Mouse (Mus musculus) liver, postnatal 0 days (tissue): ENCODE results near the gene Srarp. TPM values are rescaled to one million over a fixed set of nuclear protein-coding genes. Genes with fewer than 3 reads are reported as not detected.

Experiments
- ATAC-seq: fragments of 200-750 bp; cut with Nextera tagmentation; 2 replicates; pipeline ENCODE4 v1.8.0; 2017; ENCODE audit warnings: mild to moderate bottlenecking, moderate library complexity
- DNase-seq: peaks from one replicate; pipeline ENCODE4 v3.0.0-alpha.2; 2016
- H3K27ac ChIP-seq: fragments of 300-500 bp; sonication (generic); 2 replicates; pipeline ENCODE4 v1.5.1; 2014; ENCODE audit warnings: antibody characterized with exemption, moderate library complexity, mild to moderate bottlenecking, low read depth
- H3K27me3 ChIP-seq: fragments of 300-500 bp; sonication (generic); 2 replicates; pipeline ENCODE4 v1.6.1; 2014; ENCODE audit warnings: low read length, control low read depth, mixed read lengths; ENCODE audit not compliant: insufficient read depth
- H3K36me3 ChIP-seq: fragments of 300-500 bp; sonication (generic); replicated peaks from 2 replicates; pipeline ENCODE4 v1.6.1; 2014; ENCODE audit warnings: mild to moderate bottlenecking, control low read depth, low read length, moderate library complexity, mixed read lengths; ENCODE audit not compliant: insufficient read depth
- H3K4me1 ChIP-seq: fragments of 300-500 bp; sonication (generic); 2 replicates; pipeline ENCODE4 v1.6.1; 2014; ENCODE audit warnings: antibody characterized with exemption, mild to moderate bottlenecking, control low read depth; ENCODE audit not compliant: insufficient read depth
- H3K4me2 ChIP-seq: fragments of 300-500 bp; sonication (generic); 2 replicates; pipeline ENCODE4 v1.6.1; 2014; ENCODE audit warnings: low read depth, mild to moderate bottlenecking, low read length, moderate library complexity, mixed read lengths
- H3K4me3 ChIP-seq: fragments of 300-500 bp; sonication (generic); 2 replicates; pipeline ENCODE4 v1.5.1; 2014; ENCODE audit warnings: low read depth, low read length
- H3K9ac ChIP-seq: fragments of 300-500 bp; sonication (generic); replicated peaks from 2 replicates; pipeline ENCODE4 v1.6.1; 2014; ENCODE audit warnings: mild to moderate bottlenecking, moderate library complexity
- H3K9me3 ChIP-seq: fragments of 300-500 bp; sonication (generic); 2 replicates; pipeline ENCODE4 v1.6.1; 2016; ENCODE audit warnings: mild to moderate bottlenecking, control low read depth, low read length, mixed read lengths
- CTCF ChIP-seq: sonication (generic); IDR thresholded peaks from 2 replicates; pipeline ENCODE4 v1.5.1; 2016; ENCODE audit warnings: antibody characterized with exemption, low read depth
- EP300 ChIP-seq: IDR thresholded peaks from 2 replicates; pipeline ENCODE4 v1.6.1; 2016; ENCODE audit warnings: antibody characterized with exemption, low read depth, mild to moderate bottlenecking
- WGBS: fragments of 180-500 bp; shearing (Covaris S2); extraction: QIAGEN DNeasy Blood & Tissue Kit; methylation state at CpG from one replicate; pipeline ENCODE4 v1.1.7; 2014; ENCODE audit not compliant: insufficient replicate concordance; 5-methylcytosine and 5-hydroxymethylcytosine counted together
- polyA plus RNA-seq: library from polyadenylated mRNA; unstranded; fragments of >200 nt; fragmentation: Nextera tagmentation; extraction: Ambion mirVana; gene quantifications from 2 replicates; pipeline ENCODE4 v1.2.1, GENCODE M21; 2015

Srarp gene
- polyA plus RNA-seq, 1 experiment from 2014 or later: not detected

DNA sequence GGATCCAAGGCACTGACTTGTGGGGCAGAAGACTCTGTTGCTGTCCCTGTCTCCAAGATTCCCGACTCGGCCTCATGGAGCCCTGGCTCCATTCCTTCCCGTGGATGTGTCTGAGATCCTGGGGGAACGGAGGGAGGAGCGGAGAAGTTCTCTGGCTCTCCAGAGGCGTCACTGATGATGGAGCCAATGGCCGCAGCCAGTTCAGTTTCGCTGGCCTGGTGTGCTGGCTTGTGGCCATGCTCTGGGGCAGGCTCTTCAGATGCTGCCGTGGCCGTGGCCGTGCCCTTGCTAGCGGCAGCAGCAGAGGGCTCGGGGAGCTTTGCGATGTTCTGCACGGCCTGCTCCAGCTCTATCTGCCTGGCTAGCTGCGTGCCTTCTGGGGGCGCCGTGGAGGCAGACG, 38.5 kb upstream of the Srarp start:
- Histone ChIP-seq H3K9me3 (peaks cover 7% of the 10 kb centered on the region; the same call in 1 of the 2 replicates), H3K27me3 (no peaks in the 10 kb centered on the region), H3K9ac (no peak overlapping the region), H3K36me3 (peaks cover 98% of the 10 kb centered on the region), H3K4me2 (no peak overlapping the region), H3K27ac (no peak overlapping the region), H3K4me3 (no peak overlapping the region), H3K4me1 (no peaks in the 10 kb centered on the region; the same call in 1 of the 2 replicates)
- no peak for ATAC-seq
- no peak for DNase-seq
- TF ChIP-seq EP300 (no peak), CTCF (no peak)
- WGBS: 90% methylated on average over 19 of the region's 19 CpGs

DNA sequence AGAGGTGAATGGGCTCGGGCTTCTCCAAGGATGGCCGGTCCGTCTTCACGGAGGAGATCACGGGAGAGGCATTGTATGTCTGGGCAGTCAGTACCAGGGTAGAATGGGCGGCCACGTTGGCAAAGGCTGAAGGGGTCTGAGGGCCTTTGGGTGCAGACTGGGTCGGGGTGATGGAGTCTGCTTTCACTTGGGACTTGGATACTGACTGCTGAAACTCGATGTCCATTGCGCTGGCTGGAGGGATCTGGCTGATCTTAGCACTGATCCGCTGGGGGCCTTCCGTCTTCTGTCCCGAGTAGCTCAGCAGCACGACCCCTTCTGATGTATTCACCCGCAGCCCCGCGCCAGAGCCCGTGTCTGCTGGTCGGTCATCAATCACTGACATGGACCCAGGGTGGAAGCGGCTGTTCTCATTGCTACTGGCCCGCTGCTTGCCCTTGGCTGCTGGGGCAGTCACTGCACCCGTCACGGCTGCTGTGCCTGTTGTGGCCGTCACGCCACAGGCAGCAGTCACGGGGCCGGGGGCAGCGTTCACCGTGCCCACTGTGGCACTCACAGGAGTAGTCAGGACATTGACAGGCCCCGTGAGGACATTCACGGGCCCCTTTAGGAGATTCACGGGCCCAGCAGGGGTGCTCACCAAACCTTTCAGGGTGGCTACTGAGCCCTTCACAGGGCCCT, 36.9 kb upstream of the Srarp start:
- ATAC-seq: no peak

DNA sequence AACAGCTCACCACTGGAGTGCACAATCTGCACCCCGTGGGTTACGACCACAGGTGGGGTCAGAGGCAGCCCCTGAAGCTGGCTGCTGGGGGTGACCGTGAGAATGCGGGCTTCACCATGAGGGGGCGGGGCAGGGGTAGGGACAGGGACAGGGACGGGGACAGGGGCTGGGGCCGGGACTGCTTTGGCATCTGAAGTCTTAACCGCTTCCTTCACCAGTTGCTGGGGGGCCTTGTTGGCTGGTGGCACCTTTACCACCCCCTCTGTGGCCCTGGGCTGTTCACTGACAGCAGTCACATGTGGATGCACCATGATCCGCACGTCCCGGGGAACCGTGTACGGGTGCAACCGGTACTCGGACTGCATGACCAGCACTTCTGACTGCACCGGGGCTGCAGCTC, 35.6 kb upstream of the Srarp start:
- ATAC-seq: no peak
- H3K36me3 ChIP-seq: peaks cover 96% of the 10 kb centered on the region

More for the DNA sequence above, 36.9 kb upstream of the Srarp start:
- no peak overlapping the region for H3K4me3 ChIP-seq
- H3K36me3 ChIP-seq: peaks cover 97% of the 10 kb centered on the region
- no peak overlapping the region for H3K9ac ChIP-seq
- no peak for DNase-seq
- no peak overlapping the region for H3K27ac ChIP-seq
- H3K4me2 ChIP-seq: no peak overlapping the region
- H3K4me1 ChIP-seq: no peaks in the 10 kb centered on the region
- 94% methylated on average over 32 of the region's 32 CpGs for WGBS
- H3K27me3 ChIP-seq: no peaks in the 10 kb centered on the region
- TF ChIP-seq CTCF: no peak
- TF ChIP-seq EP300: no peak
- no peaks in the 10 kb centered on the region; the same call in 1 of the 2 replicates for H3K9me3 ChIP-seq

DNA sequence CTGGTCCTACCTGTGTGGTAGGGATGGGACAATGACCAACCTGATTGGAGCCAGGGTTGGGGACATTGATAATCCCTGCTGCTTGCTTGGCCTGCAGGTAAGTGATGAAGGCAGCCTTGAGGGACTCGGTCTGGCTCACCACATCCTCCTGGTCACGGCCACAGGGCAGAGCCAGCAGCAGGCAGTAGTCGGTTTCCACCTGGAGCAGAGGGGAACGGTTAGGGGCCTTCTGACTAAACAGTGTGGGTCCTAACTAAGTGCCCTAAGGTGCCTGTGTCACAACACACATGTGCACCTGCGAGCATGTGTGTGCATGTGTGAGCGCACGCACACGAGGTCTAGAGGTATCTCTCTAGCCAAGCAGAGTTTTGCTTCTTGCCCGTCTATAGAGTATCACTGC, 33.4 kb upstream of the Srarp start:
- no peaks in the 10 kb centered on the region for H3K9me3 ChIP-seq
- DNase-seq (no peak), ATAC-seq (no peak)
- H3K27me3 ChIP-seq: no peaks in the 10 kb centered on the region
- H3K9ac ChIP-seq: no peak overlapping the region
- no peaks in the 10 kb centered on the region for H3K4me1 ChIP-seq
- WGBS: 89% methylated on average over 9 of the region's 9 CpGs
- no peak overlapping the region for H3K4me2 ChIP-seq
- no peak overlapping the region for H3K27ac ChIP-seq
- TF ChIP-seq EP300 (no peak), CTCF (no peak)
- peaks cover 95% of the 10 kb centered on the region for H3K36me3 ChIP-seq
- no peak overlapping the region for H3K4me3 ChIP-seq

More for the DNA sequence above, 35.6 kb upstream of the Srarp start:
- Histone ChIP-seq H3K27ac (no peak overlapping the region), H3K9me3 (no peaks in the 10 kb centered on the region; the same call in 1 of the 2 replicates), H3K9ac (no peak overlapping the region), H3K4me2 (no peak overlapping the region), H3K4me1 (no peaks in the 10 kb centered on the region), H3K27me3 (no peaks in the 10 kb centered on the region), H3K4me3 (no peak overlapping the region)
- no peak for DNase-seq
- TF ChIP-seq EP300: no peak
- no peak for TF ChIP-seq CTCF
- 98% methylated on average over 16 of the region's 16 CpGs for WGBS

DNA sequence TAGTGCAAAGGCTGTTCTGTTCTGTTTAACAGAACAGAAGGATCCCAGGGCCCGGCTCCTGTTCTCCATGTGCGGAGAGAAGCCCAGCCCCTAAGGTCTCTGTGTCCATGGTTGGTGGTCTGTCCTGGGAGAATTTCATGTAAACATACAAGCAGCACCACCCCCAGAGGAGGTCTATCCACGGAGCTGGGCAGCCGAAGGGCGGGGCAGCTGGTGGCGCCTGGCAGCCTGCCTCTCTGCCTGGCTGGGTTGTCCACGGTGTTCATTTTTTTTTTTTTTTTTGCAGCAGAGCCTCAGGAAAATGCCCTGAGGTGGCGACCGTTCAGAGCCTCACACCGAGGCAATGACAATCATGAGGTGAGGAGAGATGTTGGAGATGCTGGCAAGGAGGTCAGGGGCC, 32.7 kb upstream of the Srarp start:
- ATAC-seq (no peak), DNase-seq (no peak)
- Histone ChIP-seq H3K27ac (no peak overlapping the region), H3K4me3 (no peak overlapping the region), H3K9ac (no peak overlapping the region), H3K4me1 (no peaks in the 10 kb centered on the region), H3K27me3 (no peaks in the 10 kb centered on the region), H3K36me3 (peaks cover 95% of the 10 kb centered on the region), H3K9me3 (no peaks in the 10 kb centered on the region), H3K4me2 (no peak overlapping the region)
- TF ChIP-seq CTCF (no peak), EP300 (no peak)
- WGBS: 72% methylated on average over 10 of the region's 10 CpGs

DNA sequence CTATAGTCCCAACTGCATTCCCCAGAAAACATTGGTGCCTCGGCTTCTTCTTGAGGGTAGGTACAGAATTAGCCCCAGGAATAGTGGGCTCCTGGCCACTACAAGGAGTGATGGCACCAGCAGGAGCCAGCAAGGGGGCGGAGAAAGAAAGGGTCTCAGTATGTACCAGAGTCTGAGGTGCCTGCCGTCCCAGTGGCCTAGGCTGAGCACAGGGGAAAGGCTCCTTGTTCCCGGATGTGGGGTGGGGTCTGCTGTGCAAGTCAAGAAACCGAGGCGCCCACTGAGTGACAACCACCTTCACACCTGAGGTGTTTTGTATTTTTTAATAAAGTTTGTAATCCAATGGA, 31.6 kb upstream of the Srarp start:
- Histone ChIP-seq H3K9me3 (no peaks in the 10 kb centered on the region), H3K9ac (no peak overlapping the region), H3K27me3 (no peaks in the 10 kb centered on the region), H3K36me3 (peaks cover 86% of the 10 kb centered on the region), H3K4me3 (no peak overlapping the region), H3K27ac (no peak overlapping the region), H3K4me2 (no peak overlapping the region), H3K4me1 (no peaks in the 10 kb centered on the region)
- 91% methylated on average over 6 of the region's 6 CpGs for WGBS
- no peak for DNase-seq
- ATAC-seq: no peak
- TF ChIP-seq CTCF (no peak), EP300 (no peak)
